33 mouse cellular contexts compared by ENCODE assay signal in the genomic region with DNA sequence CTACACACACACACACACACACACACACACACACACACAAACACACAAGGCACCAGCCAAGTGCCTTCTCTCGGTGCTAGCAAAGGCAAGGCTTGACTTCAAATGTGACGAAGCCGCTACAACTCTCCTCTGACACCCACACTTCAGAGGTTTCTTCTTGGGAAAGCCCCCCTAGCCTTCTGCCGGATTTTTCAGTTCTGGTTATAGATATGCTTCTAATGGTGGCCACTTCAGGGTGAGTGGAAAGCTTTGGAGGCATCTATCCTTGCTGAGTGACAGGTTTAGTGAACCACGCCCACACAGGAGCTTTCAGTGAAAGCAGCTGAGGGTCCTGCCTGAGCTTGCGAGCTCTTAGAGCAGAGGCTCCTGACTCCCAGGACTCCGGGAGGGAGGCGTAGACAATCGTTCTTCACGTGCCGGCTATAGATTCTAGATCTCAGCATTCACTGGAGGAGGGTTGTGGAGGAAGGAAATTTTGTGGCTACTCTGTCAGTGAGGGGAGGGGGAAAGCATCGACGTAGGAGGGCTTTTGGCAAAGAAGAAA. TPM values are rescaled to one million over a fixed set of nuclear protein-coding genes. Genes with fewer than 3 reads are reported as not detected.
DNase-seq lines count a peak whose midpoint lies in the region; ATAC-seq lines count a peak whose summit lies in the region.
"Had no signal": no experiment of that assay in that cellular context is flagged by ENCODE, and none has a peak within 500 bp of the region (broad histone marks: within the 10 kb centered on the region; RNA-seq: fewer than 3 reads in every experiment).

No protein-coding gene starts in this region.

- no peaks in the 10 kb centered on the region for H3K27me3 ChIP-seq in heart, embryonic 12.5 days (replicated peaks)
- no peaks in the 10 kb centered on the region for H3K27me3 ChIP-seq in kidney, embryonic 14.5 days (ENCODE audit: control insufficient read depth, insufficient read depth, low read length)
- H3K27me3 ChIP-seq: embryonic facial prominence, embryonic 12.5 days; forebrain, embryonic 15.5 days; heart, embryonic 15.5 days; kidney, embryonic 15.5 days; limb, embryonic 13.5 days; lung, embryonic 15.5 days; midbrain, embryonic 15.5 days; neural tube, embryonic 15.5 days; Patski had no signal

- peak overlapping the region; percentile 35 for H3K4me2 ChIP-seq in heart, embryonic 12.5 days
- no peak overlapping the region for H3K4me2 ChIP-seq in kidney, embryonic 14.5 days (replicated peaks; ENCODE audit: low read depth, low read length)
- H3K4me2 ChIP-seq: embryonic facial prominence, embryonic 12.5 days; forebrain, embryonic 15.5 days; heart, embryonic 15.5 days; kidney, embryonic 15.5 days; limb, embryonic 13.5 days; liver, embryonic 11.5 days; lung, embryonic 15.5 days; midbrain, embryonic 15.5 days; neural tube, embryonic 15.5 days had no signal

- WGBS in heart, embryonic 12.5 days: 48% methylated on average over 13 of the region's 13 CpGs
- WGBS in kidney, embryonic 14.5 days: 49% methylated on average over 13 of the region's 13 CpGs

- no peak overlapping the region for H3K4me3 ChIP-seq in heart, embryonic 12.5 days
- H3K4me3 ChIP-seq in kidney, embryonic 14.5 days (ENCODE audit: low read length): no peak overlapping the region
- H3K4me3 ChIP-seq: embryonic facial prominence, embryonic 12.5 days; forebrain, embryonic 10.5 days; forebrain, embryonic 15.5 days; heart, embryonic 15.5 days; kidney, embryonic 15.5 days; layer of hippocampus, adult 2 months; left cerebral cortex, adult 2 months; limb, embryonic 13.5 days; lung, embryonic 15.5 days; midbrain, embryonic 10.5 days; midbrain, embryonic 15.5 days; neural tube, embryonic 15.5 days had no signal

- DNase-seq in embryo, embryonic 11 days: peak; percentile 20
- DNase-seq in embryo, embryonic 10.5 days (ENCODE audit: low spot score): no peak
- DNase-seq in heart, adult 9 months (ENCODE audit: low spot score in 2 of 2): no peak
- DNase-seq in kidney, adult 11 months: no peak
- DNase-seq in right cerebral cortex, postnatal 14 days: no peak
- DNase-seq: adrenal gland, postnatal 14 days; cerebellum, adult 11 months; cerebellum, adult 9-10 months; cerebellum, postnatal 36 days; gastrocnemius, postnatal 25 days; kidney, postnatal 36 days; right cerebral cortex, adult 18-20 months; right cerebral cortex, postnatal 4 days; thymus, adult 18-20 months; thymus, postnatal 25 days had no signal

- ATAC-seq in heart, embryonic 12.5 days (ENCODE audit: insufficient number of reproducible peaks, low FRiP score): no peak
- 0 out of 2 replicates have a peak, but pooled peaks have one; percentile 57 for ATAC-seq in kidney, embryonic 14.5 days (ENCODE audit: low FRiP score, low TSS enrichment)
- ATAC-seq: forebrain, embryonic 15.5 days; intestine, embryonic 16.5 days; midbrain, embryonic 15.5 days; Patski had no signal

- no peak overlapping the region for H3K9ac ChIP-seq in heart, embryonic 12.5 days
- H3K9ac ChIP-seq in kidney, embryonic 14.5 days (ENCODE audit: low read depth, low read length): no peak overlapping the region
- H3K9ac ChIP-seq: embryonic facial prominence, embryonic 12.5 days; forebrain, embryonic 15.5 days; heart, embryonic 15.5 days; kidney, embryonic 15.5 days; limb, embryonic 13.5 days; lung, embryonic 15.5 days; midbrain, embryonic 15.5 days; neural tube, embryonic 15.5 days had no signal

- peaks cover 4% of the 10 kb centered on the region; the same call in 1 of the 2 replicates for H3K4me1 ChIP-seq in heart, embryonic 12.5 days (replicated peaks)
- no peaks in the 10 kb centered on the region for H3K4me1 ChIP-seq in kidney, embryonic 14.5 days (ENCODE audit: control insufficient read depth, insufficient read depth, low read length)
- H3K4me1 ChIP-seq: embryonic facial prominence, embryonic 12.5 days; forebrain, embryonic 15.5 days; heart, embryonic 15.5 days; limb, embryonic 13.5 days; lung, embryonic 15.5 days; midbrain, embryonic 10.5 days; midbrain, embryonic 15.5 days; neural tube, embryonic 15.5 days had no signal

- H3K36me3 ChIP-seq in heart, embryonic 12.5 days: no peaks in the 10 kb centered on the region
- no peaks in the 10 kb centered on the region for H3K36me3 ChIP-seq in kidney, embryonic 14.5 days (ENCODE audit: control insufficient read depth, insufficient read depth, low read length)
- H3K36me3 ChIP-seq: embryonic facial prominence, embryonic 12.5 days; forebrain, embryonic 10.5 days; forebrain, embryonic 15.5 days; heart, embryonic 15.5 days; kidney, embryonic 15.5 days; limb, embryonic 13.5 days; lung, embryonic 15.5 days; midbrain, embryonic 10.5 days; midbrain, embryonic 15.5 days; neural tube, embryonic 15.5 days had no signal

- H3K9me3 ChIP-seq in heart, embryonic 12.5 days (replicated peaks): no peaks in the 10 kb centered on the region
- H3K9me3 ChIP-seq in kidney, embryonic 14.5 days (ENCODE audit: control insufficient read depth, low read length): no peaks in the 10 kb centered on the region
- H3K9me3 ChIP-seq: embryonic facial prominence, embryonic 12.5 days; forebrain, embryonic 10.5 days; forebrain, embryonic 15.5 days; heart, embryonic 15.5 days; kidney, embryonic 15.5 days; limb, embryonic 13.5 days; lung, embryonic 15.5 days; midbrain, embryonic 10.5 days; midbrain, embryonic 15.5 days; neural tube, embryonic 15.5 days had no signal

- no peak overlapping the region for H3K27ac ChIP-seq in heart, embryonic 12.5 days (ENCODE audit: poor library complexity, severe bottlenecking)
- no peak overlapping the region for H3K27ac ChIP-seq in kidney, embryonic 14.5 days (ENCODE audit: low read depth, low read length)
- H3K27ac ChIP-seq: embryonic facial prominence, embryonic 12.5 days; forebrain, embryonic 10.5 days; forebrain, embryonic 15.5 days; heart, embryonic 15.5 days; kidney, embryonic 15.5 days; layer of hippocampus, adult 2 months; left cerebral cortex, adult 2 months; limb, embryonic 13.5 days; lung, embryonic 15.5 days; midbrain, embryonic 10.5 days; midbrain, embryonic 15.5 days; neural tube, embryonic 15.5 days; stomach, postnatal 0 days had no signal

RNA-seq across cellular contexts. Expression of a gene that starts 28.0 kb away (rescaled TPM):
- polyA plus RNA-seq in heart, embryonic 12.5 days (2016; fragmentation: Nextera tagmentation; extraction: Ambion mirVana): 69.7 and 73.1 TPM in 2 replicates
- polyA plus RNA-seq in kidney, embryonic 14.5 days (2014; fragmentation: Nextera tagmentation; extraction: Ambion mirVana): 25.2 and 33.8 TPM in 2 replicates
